Mouse (Mus musculus) G1E (cell line): ENCODE data around the gene Fgfr2.

Experiments used
- CTCF ChIP-seq: IDR thresholded peaks from 2 replicates; pipeline ENCODE4 v1.5.1; 2012; ENCODE audit warnings: low read depth, low read length, inconsistent platforms, mixed read lengths
- TAL1 ChIP-seq: conservative IDR thresholded peaks from 2 replicates; pipeline ENCODE4 v1.6.1; 2012; ENCODE audit warnings: low read depth, low read length, inconsistent platforms, mixed read lengths

DNA sequence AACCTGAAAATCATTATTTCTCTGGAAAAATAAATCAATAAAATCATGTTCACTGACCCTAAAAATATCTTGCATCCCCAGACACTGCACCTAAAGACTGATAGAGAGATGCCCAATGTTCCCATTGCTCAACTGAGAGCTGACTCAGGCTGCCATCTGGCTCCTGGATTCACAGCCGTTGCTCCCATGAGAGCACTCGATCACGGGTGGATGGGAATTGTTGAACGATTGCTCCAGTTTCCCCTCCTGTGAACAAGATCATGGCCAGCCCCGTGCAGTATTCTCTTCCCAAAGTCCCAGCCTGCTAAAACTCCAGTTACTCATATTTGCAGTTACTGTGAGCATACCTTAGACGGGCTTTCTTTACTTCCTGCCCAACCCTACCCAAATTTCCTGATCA, 745.2 kb downstream of the Fgfr2 start:
- TF ChIP-seq CTCF (no peak), TAL1 (no peak)
